Mouse (Mus musculus) stomach, postnatal 0 days (tissue): ENCODE measurements at regions not wholly inside any gene's neighbourhood (a gene's known extent, or its start where the extent isn't known, plus 50 kb on each side); places are given as distances from the start of the nearest gene placed in this dataset.
"Not testable (repeated sequence)": the region's sequence is repeated elsewhere in the genome, so short reads cannot be mapped to it uniquely, and the experiment has no call there.

Source experiments
- CTCF ChIP-seq: IDR thresholded peaks from 2 replicates; pipeline ENCODE4 v1.5.1; 2016; ENCODE audit warnings: antibody characterized with exemption, low read depth, mild to moderate bottlenecking, moderate library complexity
- EP300 ChIP-seq: optimal IDR thresholded peaks from 2 replicates; pipeline ENCODE3; 2016; ENCODE audit warnings: antibody characterized with exemption

- TF ChIP-seq CTCF, result peak; percentile 37; the same call in 1 of the 2 replicates
- TF ChIP-seq EP300, result not testable (repeated sequence)
Observed at GRCm38 (mm10) chr13:111919417-111919816, 110.6 kb upstream of the Map3k1 start.
